Mouse (Mus musculus) liver, postnatal 0 days (tissue): ENCODE results near the gene Tmem88b. TPM values are rescaled to one million over a fixed set of nuclear protein-coding genes. Genes with fewer than 3 reads are reported as not detected.

ENCODE experiments used
- ATAC-seq: fragments of 200-750 bp; cut with Nextera tagmentation; 2 replicates; pipeline ENCODE4 v1.8.0; 2017; ENCODE audit warnings: mild to moderate bottlenecking, moderate library complexity
- DNase-seq: peaks from one replicate; pipeline ENCODE4 v3.0.0-alpha.2; 2016
- H3K27ac ChIP-seq: fragments of 300-500 bp; sonication (generic); 2 replicates; pipeline ENCODE4 v1.5.1; 2014; ENCODE audit warnings: antibody characterized with exemption, moderate library complexity, mild to moderate bottlenecking, low read depth
- H3K27me3 ChIP-seq: fragments of 300-500 bp; sonication (generic); 2 replicates; pipeline ENCODE4 v1.6.1; 2014; ENCODE audit warnings: low read length, control low read depth, mixed read lengths; ENCODE audit not compliant: insufficient read depth
- H3K36me3 ChIP-seq: fragments of 300-500 bp; sonication (generic); replicated peaks from 2 replicates; pipeline ENCODE4 v1.6.1; 2014; ENCODE audit warnings: mild to moderate bottlenecking, control low read depth, low read length, moderate library complexity, mixed read lengths; ENCODE audit not compliant: insufficient read depth
- H3K4me1 ChIP-seq: fragments of 300-500 bp; sonication (generic); 2 replicates; pipeline ENCODE4 v1.6.1; 2014; ENCODE audit warnings: antibody characterized with exemption, mild to moderate bottlenecking, control low read depth; ENCODE audit not compliant: insufficient read depth
- H3K4me2 ChIP-seq: fragments of 300-500 bp; sonication (generic); 2 replicates; pipeline ENCODE4 v1.6.1; 2014; ENCODE audit warnings: low read depth, mild to moderate bottlenecking, low read length, moderate library complexity, mixed read lengths
- H3K4me3 ChIP-seq: fragments of 300-500 bp; sonication (generic); 2 replicates; pipeline ENCODE4 v1.5.1; 2014; ENCODE audit warnings: low read depth, low read length
- H3K9ac ChIP-seq: fragments of 300-500 bp; sonication (generic); replicated peaks from 2 replicates; pipeline ENCODE4 v1.6.1; 2014; ENCODE audit warnings: mild to moderate bottlenecking, moderate library complexity
- H3K9me3 ChIP-seq: fragments of 300-500 bp; sonication (generic); 2 replicates; pipeline ENCODE4 v1.6.1; 2016; ENCODE audit warnings: mild to moderate bottlenecking, control low read depth, low read length, mixed read lengths
- CTCF ChIP-seq: sonication (generic); IDR thresholded peaks from 2 replicates; pipeline ENCODE4 v1.5.1; 2016; ENCODE audit warnings: antibody characterized with exemption, low read depth
- EP300 ChIP-seq: IDR thresholded peaks from 2 replicates; pipeline ENCODE4 v1.6.1; 2016; ENCODE audit warnings: antibody characterized with exemption, low read depth, mild to moderate bottlenecking
- WGBS: fragments of 180-500 bp; shearing (Covaris S2); extraction: QIAGEN DNeasy Blood & Tissue Kit; methylation state at CpG from one replicate; pipeline ENCODE4 v1.1.7; 2014; ENCODE audit not compliant: insufficient replicate concordance; 5-methylcytosine and 5-hydroxymethylcytosine counted together
- polyA plus RNA-seq: library from polyadenylated mRNA; unstranded; fragments of >200 nt; fragmentation: Nextera tagmentation; extraction: Ambion mirVana; gene quantifications from 2 replicates; pipeline ENCODE4 v1.2.1, GENCODE M21; 2015

The Tmem88b gene
- polyA plus RNA-seq, 1 experiment from 2014 or later, result 0.40 TPM

DNA sequence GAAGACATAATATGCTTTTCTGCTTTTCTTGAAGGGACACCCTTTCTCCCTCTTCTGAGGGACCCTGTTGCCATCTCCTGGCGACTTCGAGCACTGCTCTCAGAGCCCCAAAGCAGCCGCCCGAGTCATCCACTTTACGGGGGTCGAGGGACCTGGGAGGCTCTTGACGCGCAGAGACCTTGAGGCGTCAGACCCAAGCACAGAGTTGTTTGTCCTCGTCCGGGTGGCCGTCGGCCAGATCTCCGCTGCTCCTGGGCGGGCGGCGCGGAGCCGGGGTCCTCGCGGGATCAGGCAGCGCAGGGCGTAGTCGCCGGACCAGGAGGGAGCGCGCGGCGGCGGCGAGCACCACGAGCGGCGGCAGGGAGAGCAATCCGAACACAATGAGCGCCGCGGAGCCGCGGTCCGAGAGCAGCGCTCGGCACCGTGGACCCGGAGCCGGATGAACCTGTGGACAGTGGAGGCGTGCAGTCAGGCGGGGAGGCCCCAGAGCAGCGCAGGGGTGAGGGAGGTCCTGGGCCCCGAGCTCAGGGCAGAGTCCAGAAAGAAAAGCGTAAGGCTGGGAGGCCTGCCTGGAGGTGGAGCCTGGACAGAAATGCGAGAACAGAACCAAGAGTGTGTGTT lies 1.5 kb downstream of the Tmem88b start:
- DNase-seq (peak; percentile 76), ATAC-seq (peak; percentile 72)
- Histone ChIP-seq H3K9me3 (no peaks in the 10 kb centered on the region), H3K36me3 (no peaks in the 10 kb centered on the region), H3K4me3 (peak overlapping the region; percentile 66), H3K27ac (peak overlapping the region; percentile 77), H3K27me3 (peaks cover 3% of the 10 kb centered on the region; the same call in 1 of the 2 replicates), H3K9ac (peak overlapping the region; percentile 68), H3K4me2 (peak overlapping the region; percentile 86), H3K4me1 (peaks cover 17% of the 10 kb centered on the region)
- under 1% methylated on average over 51 of the region's 52 CpGs for WGBS
- TF ChIP-seq CTCF (peak; percentile 78), EP300 (no peak)

- peak; percentile 61 for ATAC-seq
- Histone ChIP-seq H3K4me2 (peak overlapping the region; percentile 86), H3K36me3 (no peaks in the 10 kb centered on the region), H3K9ac (peak overlapping the region; percentile 68), H3K4me1 (peaks cover 17% of the 10 kb centered on the region), H3K9me3 (no peaks in the 10 kb centered on the region), H3K4me3 (peak overlapping the region; percentile 66), H3K27me3 (peaks cover 3% of the 10 kb centered on the region; the same call in 1 of the 2 replicates), H3K27ac (peak overlapping the region; percentile 77)
- TF ChIP-seq EP300 (no peak), CTCF (no peak)
- DNase-seq, result no peak
- 35% methylated on average over 16 of the region's 16 CpGs for whole genome bisulfite sequencing
Measured at GRCm38 (mm10) chr4:155783486-155784080, 2.1 kb downstream of the Tmem88b start.

DNA sequence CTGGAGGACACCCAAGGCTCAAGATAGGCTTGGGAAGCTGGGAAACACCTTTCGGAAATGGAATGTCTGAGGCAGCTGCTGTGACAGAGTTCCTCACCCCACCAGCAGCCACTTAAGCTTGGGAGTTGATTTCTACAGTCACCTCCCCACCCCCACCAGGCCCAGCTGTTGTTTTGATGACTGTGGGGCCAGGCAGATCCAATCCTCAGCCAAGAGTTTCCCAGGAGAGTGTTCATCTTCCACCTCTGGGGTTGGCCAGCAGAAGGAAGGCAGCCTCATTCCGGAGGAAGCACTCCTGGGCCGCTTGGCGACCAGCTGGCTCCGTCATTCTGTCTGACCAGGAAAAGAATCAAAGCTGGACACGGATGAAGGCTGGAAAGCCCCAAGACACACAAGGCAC lies 4.8 kb downstream of the Tmem88b start:
- Histone ChIP-seq H3K4me1 (peaks cover 21% of the 10 kb centered on the region), H3K27ac (no peak overlapping the region), H3K9ac (no peak overlapping the region), H3K9me3 (no peaks in the 10 kb centered on the region), H3K4me2 (no peak overlapping the region), H3K4me3 (no peak overlapping the region), H3K27me3 (peaks cover 8% of the 10 kb centered on the region; the same call in 1 of the 2 replicates), H3K36me3 (no peaks in the 10 kb centered on the region)
- no peak for TF ChIP-seq EP300
- no peak for TF ChIP-seq CTCF
- WGBS, result 48% methylated on average over 6 of the region's 6 CpGs
- DNase-seq (no peak), ATAC-seq (no peak)

DNA sequence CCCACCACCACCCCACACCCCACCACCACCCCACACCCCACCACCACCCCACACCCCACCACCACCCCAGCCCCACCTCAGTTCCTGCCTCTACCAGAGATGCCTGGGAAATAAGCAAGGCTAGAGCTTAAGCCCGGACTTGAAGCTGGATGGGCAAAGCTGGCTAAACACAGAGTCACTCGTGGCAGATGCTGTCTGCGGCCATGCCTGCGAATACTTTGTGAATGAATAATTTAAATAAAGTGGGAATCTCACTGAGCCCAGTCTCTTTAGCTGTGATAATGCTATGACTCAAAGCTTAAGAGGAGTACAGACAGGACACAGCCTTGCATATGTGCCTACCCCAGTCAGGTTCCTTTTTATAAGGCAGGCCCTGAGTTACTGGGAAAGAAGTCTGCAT lies 6.2 kb downstream of the Tmem88b start:
- ATAC-seq, result no peak
- H3K27me3 ChIP-seq, result peaks cover 14% of the 10 kb centered on the region
- WGBS, result 79% methylated on average over 4 of the region's 4 CpGs
- H3K4me1 ChIP-seq, result peaks cover 17% of the 10 kb centered on the region
- H3K4me3 ChIP-seq, result no peak overlapping the region
- TF ChIP-seq EP300, result no peak
- TF ChIP-seq CTCF, result no peak
- H3K9ac ChIP-seq, result no peak overlapping the region
- no peak overlapping the region for H3K27ac ChIP-seq
- H3K36me3 ChIP-seq, result no peaks in the 10 kb centered on the region
- H3K9me3 ChIP-seq, result no peaks in the 10 kb centered on the region
- DNase-seq, result no peak
- no peak overlapping the region for H3K4me2 ChIP-seq

GRCm38 (mm10) chr4:155777816-155778215 lies 7.9 kb downstream of the Tmem88b start:
- H3K4me3 ChIP-seq, result no peak overlapping the region
- no peak overlapping the region for H3K9ac ChIP-seq
- TF ChIP-seq CTCF (no peak), EP300 (no peak)
- H3K36me3 ChIP-seq, result no peaks in the 10 kb centered on the region
- H3K27me3 ChIP-seq, result peaks cover 25% of the 10 kb centered on the region
- no peaks in the 10 kb centered on the region for H3K9me3 ChIP-seq
- ATAC-seq, result no peak
- DNase-seq, result no peak
- 58% methylated on average over 2 of the region's 2 CpGs for WGBS
- no peak overlapping the region for H3K27ac ChIP-seq
- peaks cover 18% of the 10 kb centered on the region; the same call in 1 of the 2 replicates for H3K4me1 ChIP-seq
- no peak overlapping the region for H3K4me2 ChIP-seq

DNA sequence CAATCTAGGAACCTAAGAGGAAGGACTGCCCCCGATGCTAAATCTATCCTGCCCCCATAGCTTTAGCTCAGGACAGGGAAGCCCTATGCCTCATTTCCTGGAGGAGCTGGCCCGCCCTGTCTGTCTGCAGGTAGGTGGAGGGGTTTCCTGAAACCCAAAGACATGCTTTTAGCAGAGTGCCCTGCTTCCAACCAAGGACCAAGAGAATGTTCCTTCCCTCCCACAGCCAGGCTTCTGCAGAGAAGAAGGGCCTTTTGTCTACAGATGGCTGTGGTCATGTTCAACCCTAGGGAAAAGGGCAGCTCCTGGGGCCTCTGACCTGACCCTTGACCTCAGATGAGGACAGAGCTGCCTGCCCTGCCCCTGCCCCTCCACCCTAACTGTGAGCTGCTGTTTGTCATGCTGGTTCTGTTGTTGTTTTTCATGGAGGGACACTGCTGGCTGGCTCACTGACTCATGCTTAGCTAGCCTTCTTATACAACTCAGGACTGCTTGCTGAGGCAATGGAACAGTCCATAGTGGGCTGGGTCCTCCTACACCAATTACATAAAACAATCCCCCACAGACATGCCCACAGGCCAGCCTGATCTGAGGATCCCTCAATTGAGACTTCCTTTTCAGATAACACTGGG lies 8.9 kb downstream of the Tmem88b start:
- DNase-seq (no peak), ATAC-seq (peak; percentile 54)
- no peak for TF ChIP-seq CTCF
- TF ChIP-seq EP300, result no peak
- H3K27me3 ChIP-seq, result peaks cover 25% of the 10 kb centered on the region
- H3K27ac ChIP-seq, result no peak overlapping the region
- H3K4me2 ChIP-seq, result no peak overlapping the region
- peaks cover 18% of the 10 kb centered on the region; the same call in 1 of the 2 replicates for H3K4me1 ChIP-seq
- no peak overlapping the region for H3K4me3 ChIP-seq
- H3K36me3 ChIP-seq, result no peaks in the 10 kb centered on the region
- no peak overlapping the region for H3K9ac ChIP-seq
- 38% methylated on average over 2 of the region's 2 CpGs for WGBS
- H3K9me3 ChIP-seq, result no peaks in the 10 kb centered on the region
